ENCODE assay signal across 23 mouse cellular contexts in genomic region chr9:27140432-27141065, GRCm38 (mm10).
"Had no signal": no experiment of that assay in that cellular context is flagged by ENCODE, and none has a peak within 500 bp of the region (broad histone marks: within the 10 kb centered on the region; RNA-seq: fewer than 3 reads in every experiment).

No protein-coding gene starts in this region.

- DNase-seq: kidney, postnatal 14 days; kidney, postnatal 4 days; left cerebral cortex, postnatal 4 days; liver; lung, adult 18-20 months; lung, postnatal 10 days; lung, postnatal 36 days; midbrain, embryonic 14.5 days; right cerebral cortex, adult 18-20 months; right cerebral cortex, postnatal 14 days; right cerebral cortex, postnatal 4 days; thymus, adult 2 months; thymus, postnatal 14 days; thymus, postnatal 4 days had no signal

- ATAC-seq: liver, embryonic 12.5 days had no signal

- H3K4me1 ChIP-seq: limb, embryonic 13.5 days; liver, embryonic 12.5 days; liver, embryonic 15.5 days; lung, embryonic 15.5 days; megakaryocyte, embryonic 14.5 days; midbrain, embryonic 10.5 days; neural tube, embryonic 12.5 days; neural tube, embryonic 15.5 days had no signal

- H3K4me2 ChIP-seq: limb, embryonic 13.5 days; liver, embryonic 12.5 days; liver, embryonic 15.5 days; lung, embryonic 15.5 days; neural tube, embryonic 12.5 days; neural tube, embryonic 15.5 days had no signal

- H3K36me3 ChIP-seq: liver, embryonic 15.5 days had no signal

- H3K4me3 ChIP-seq: limb, embryonic 13.5 days; liver, embryonic 12.5 days; liver, embryonic 15.5 days; lung, embryonic 15.5 days; megakaryocyte, embryonic 14.5 days; midbrain, embryonic 10.5 days; neural tube, embryonic 12.5 days; neural tube, embryonic 15.5 days had no signal

- H3K27ac ChIP-seq: limb, embryonic 13.5 days; liver, embryonic 12.5 days; liver, embryonic 15.5 days; lung, embryonic 15.5 days; midbrain, embryonic 10.5 days; neural tube, embryonic 12.5 days; neural tube, embryonic 15.5 days; stomach, postnatal 0 days had no signal

- H3K9me3 ChIP-seq: limb, embryonic 13.5 days; liver, embryonic 12.5 days; liver, embryonic 15.5 days; lung, embryonic 15.5 days; megakaryocyte, embryonic 14.5 days; neural tube, embryonic 12.5 days; neural tube, embryonic 15.5 days had no signal

- H3K9ac ChIP-seq: limb, embryonic 13.5 days; liver, embryonic 12.5 days; liver, embryonic 15.5 days; lung, embryonic 15.5 days; neural tube, embryonic 12.5 days; neural tube, embryonic 15.5 days had no signal

- H3K27me3 ChIP-seq: limb, embryonic 13.5 days; liver, embryonic 12.5 days; liver, embryonic 15.5 days; lung, embryonic 15.5 days; neural tube, embryonic 12.5 days; neural tube, embryonic 15.5 days had no signal
